Mouse (Mus musculus) heart, adult 2 months (tissue): ENCODE measurements at regions not wholly inside any gene's neighbourhood (a gene's known extent, or its start where the extent isn't known, plus 50 kb on each side); places are given as distances from the start of the nearest gene placed in this dataset.

Experiments used
- CTCF ChIP-seq: fragments of 200-600 bp; IDR thresholded peaks from 2 replicates; pipeline ENCODE4 v1.8.1; 2022; ENCODE audit warnings: antibody characterized with exemption, mild to moderate bottlenecking, moderate library complexity
- POLR2A ChIP-seq: fragments of 200-500 bp; IDR thresholded peaks from 2 replicates; pipeline ENCODE4 v1.6.1; 2011; ENCODE audit warnings: mild to moderate bottlenecking, low read depth, low read length, control low read depth; ENCODE audit not compliant: insufficient read depth

GRCm38 (mm10) chr8:116048480-116048879, 340.9 kb upstream of the Maf start:
- no peak for TF ChIP-seq CTCF
- no peak for TF ChIP-seq POLR2A
